Mouse (Mus musculus): ENCODE data around the gene Fuk. TPM values are rescaled to one million over a fixed set of nuclear protein-coding genes. Genes with fewer than 3 reads are reported as not detected.
A peak's percentile ranks its signal among the peaks of the same experiment; 100 is the strongest.

Fuk gene
- 9.8 and 10.6 TPM in 2 replicates for polyA plus RNA-seq (2015; fragmentation: Nextera tagmentation; extraction: Ambion mirVana)

GRCm38 (mm10) chr8:110901839-110902578, at the start of gene Fuk:
Fuk (minus strand) TSS chr8:110902488.
- no peaks in the 10 kb centered on the region for H3K9me3 ChIP-seq (ENCODE audit: control insufficient read depth, low read length)
- no peaks in the 10 kb centered on the region; the same call in 1 of the 2 replicates for H3K36me3 ChIP-seq (ENCODE audit: control insufficient read depth, insufficient read depth, low read length)
- peaks cover 5% of the 10 kb centered on the region for H3K4me1 ChIP-seq (replicated peaks; ENCODE audit: control insufficient read depth, insufficient read depth, low read length)
- H3K9ac ChIP-seq (ENCODE audit: low read length): peak within 1 kb of the TSS; percentile 81
- no peaks in the 10 kb centered on the region for H3K27me3 ChIP-seq (ENCODE audit: control insufficient read depth, insufficient read depth, low read depth, low read length)
- peak; percentile 94 for ATAC-seq (ENCODE audit: low read depth)
- H3K4me2 ChIP-seq (ENCODE audit: low read depth, low read length): peak within 1 kb of the TSS; percentile 62
- H3K27ac ChIP-seq (ENCODE audit: low read length): no peak within 1 kb of the TSS
- 3% methylated on average over 30 of the region's 30 CpGs for WGBS
- H3K4me3 ChIP-seq (ENCODE audit: low read length): peak within 1 kb of the TSS; percentile 83

- WGBS: 80% methylated on average over 17 of the region's 17 CpGs
- H3K4me3 ChIP-seq (ENCODE audit: low read length): no peak overlapping the region
- ATAC-seq (ENCODE audit: low read depth): no peak
Measured at GRCm38 (mm10) chr8:110950065-110950484, 47.8 kb upstream of the Fuk start.

GRCm38 (mm10) chr8:110945716-110946115, 43.4 kb upstream of the Fuk start:
- Histone ChIP-seq H3K4me1 (replicated peaks; ENCODE audit: control insufficient read depth, insufficient read depth, low read length) (peaks cover 9% of the 10 kb centered on the region; the same call in 1 of the 2 replicates), H3K9me3 (ENCODE audit: control insufficient read depth, low read length) (no peaks in the 10 kb centered on the region), H3K4me3 (ENCODE audit: low read length) (no peak overlapping the region), H3K4me2 (ENCODE audit: low read depth, low read length) (no peak overlapping the region), H3K27ac (ENCODE audit: low read length) (no peak overlapping the region), H3K9ac (ENCODE audit: low read length) (no peak overlapping the region), H3K36me3 (ENCODE audit: control insufficient read depth, insufficient read depth, low read length) (no peaks in the 10 kb centered on the region), H3K27me3 (ENCODE audit: control insufficient read depth, insufficient read depth, low read depth, low read length) (no peaks in the 10 kb centered on the region)
- 54% methylated on average over 4 of the region's 4 CpGs for WGBS
- no peak for ATAC-seq (ENCODE audit: low read depth)

More at GRCm38 (mm10) chr8:110950065-110950484, 47.8 kb upstream of the Fuk start:
- Histone ChIP-seq H3K36me3 (ENCODE audit: control insufficient read depth, insufficient read depth, low read length) (no peaks in the 10 kb centered on the region), H3K4me1 (replicated peaks; ENCODE audit: control insufficient read depth, insufficient read depth, low read length) (no peaks in the 10 kb centered on the region), H3K9ac (ENCODE audit: low read length) (no peak overlapping the region), H3K9me3 (ENCODE audit: control insufficient read depth, low read length) (no peaks in the 10 kb centered on the region), H3K4me2 (ENCODE audit: low read depth, low read length) (no peak overlapping the region), H3K27me3 (ENCODE audit: control insufficient read depth, insufficient read depth, low read depth, low read length) (no peaks in the 10 kb centered on the region), H3K27ac (ENCODE audit: low read length) (no peak overlapping the region)

- H3K27me3 ChIP-seq (ENCODE audit: control insufficient read depth, insufficient read depth, low read depth, low read length): no peaks in the 10 kb centered on the region
- no peak overlapping the region for H3K27ac ChIP-seq (ENCODE audit: low read length)
- no peaks in the 10 kb centered on the region for H3K36me3 ChIP-seq (ENCODE audit: control insufficient read depth, insufficient read depth, low read length)
- no peak overlapping the region for H3K9ac ChIP-seq (ENCODE audit: low read length)
- H3K4me2 ChIP-seq (ENCODE audit: low read depth, low read length): no peak overlapping the region
- peaks cover 9% of the 10 kb centered on the region for H3K4me1 ChIP-seq (replicated peaks; ENCODE audit: control insufficient read depth, insufficient read depth, low read length)
- 74% methylated on average over 7 of the region's 7 CpGs for WGBS
- no peaks in the 10 kb centered on the region for H3K9me3 ChIP-seq (ENCODE audit: control insufficient read depth, low read length)
- no peak for ATAC-seq (ENCODE audit: low read depth)
- H3K4me3 ChIP-seq (ENCODE audit: low read length): no peak overlapping the region
Measured at GRCm38 (mm10) chr8:110944276-110944876, 42.1 kb upstream of the Fuk start.

GRCm38 (mm10) chr8:110941453-110941948, 39.2 kb upstream of the Fuk start:
- no peaks in the 10 kb centered on the region for H3K9me3 ChIP-seq (ENCODE audit: control insufficient read depth, low read length)
- WGBS: 47% methylated on average over 10 of the region's 10 CpGs
- H3K4me3 ChIP-seq (ENCODE audit: low read length): no peak overlapping the region
- H3K27me3 ChIP-seq (ENCODE audit: control insufficient read depth, insufficient read depth, low read depth, low read length): no peaks in the 10 kb centered on the region
- no peaks in the 10 kb centered on the region for H3K36me3 ChIP-seq (ENCODE audit: control insufficient read depth, insufficient read depth, low read length)
- H3K4me2 ChIP-seq (ENCODE audit: low read depth, low read length): no peak overlapping the region
- peak; percentile 65 for ATAC-seq (ENCODE audit: low read depth)
- no peak overlapping the region for H3K9ac ChIP-seq (ENCODE audit: low read length)
- peaks cover 22% of the 10 kb centered on the region for H3K4me1 ChIP-seq (replicated peaks; ENCODE audit: control insufficient read depth, insufficient read depth, low read length)
- H3K27ac ChIP-seq (ENCODE audit: low read length): peak overlapping the region; percentile 21; the same call in 1 of the 2 replicates

GRCm38 (mm10) chr8:110940682-110941452, 38.6 kb upstream of the Fuk start:
- Histone ChIP-seq H3K36me3 (ENCODE audit: control insufficient read depth, insufficient read depth, low read length) (no peaks in the 10 kb centered on the region), H3K27ac (ENCODE audit: low read length) (peak overlapping the region; percentile 21), H3K4me1 (replicated peaks; ENCODE audit: control insufficient read depth, insufficient read depth, low read length) (peaks cover 22% of the 10 kb centered on the region), H3K4me3 (ENCODE audit: low read length) (no peak overlapping the region), H3K4me2 (ENCODE audit: low read depth, low read length) (no peak overlapping the region), H3K9me3 (ENCODE audit: control insufficient read depth, low read length) (no peaks in the 10 kb centered on the region), H3K27me3 (ENCODE audit: control insufficient read depth, insufficient read depth, low read depth, low read length) (no peaks in the 10 kb centered on the region), H3K9ac (ENCODE audit: low read length) (no peak overlapping the region)
- ATAC-seq (ENCODE audit: low read depth): no peak
- 78% methylated on average over 15 of the region's 15 CpGs for WGBS

GRCm38 (mm10) chr8:110938882-110939589, 36.7 kb upstream of the Fuk start:
- peak; percentile 64 for ATAC-seq (ENCODE audit: low read depth)
- no peaks in the 10 kb centered on the region for H3K27me3 ChIP-seq (ENCODE audit: control insufficient read depth, insufficient read depth, low read depth, low read length)
- no peaks in the 10 kb centered on the region for H3K9me3 ChIP-seq (ENCODE audit: control insufficient read depth, low read length)
- 41% methylated on average over 6 of the region's 6 CpGs for WGBS
- peaks cover 22% of the 10 kb centered on the region for H3K4me1 ChIP-seq (replicated peaks; ENCODE audit: control insufficient read depth, insufficient read depth, low read length)
- H3K9ac ChIP-seq (ENCODE audit: low read length): no peak overlapping the region
- H3K4me3 ChIP-seq (ENCODE audit: low read length): no peak overlapping the region
- no peaks in the 10 kb centered on the region for H3K36me3 ChIP-seq (ENCODE audit: control insufficient read depth, insufficient read depth, low read length)
- no peak overlapping the region for H3K4me2 ChIP-seq (ENCODE audit: low read depth, low read length)
- H3K27ac ChIP-seq (ENCODE audit: low read length): peak overlapping the region; percentile 37; the same call in 1 of the 2 replicates

GRCm38 (mm10) chr8:110936217-110936616, 33.9 kb upstream of the Fuk start:
- no peak overlapping the region for H3K4me3 ChIP-seq (ENCODE audit: low read length)
- no peak overlapping the region for H3K9ac ChIP-seq (ENCODE audit: low read length)
- no peak overlapping the region for H3K27ac ChIP-seq (ENCODE audit: low read length)
- ATAC-seq (ENCODE audit: low read depth): no peak
- H3K4me1 ChIP-seq (replicated peaks; ENCODE audit: control insufficient read depth, insufficient read depth, low read length): peaks cover 25% of the 10 kb centered on the region
- no peaks in the 10 kb centered on the region for H3K36me3 ChIP-seq (ENCODE audit: control insufficient read depth, insufficient read depth, low read length)
- H3K27me3 ChIP-seq (ENCODE audit: control insufficient read depth, insufficient read depth, low read depth, low read length): no peaks in the 10 kb centered on the region
- H3K9me3 ChIP-seq (ENCODE audit: control insufficient read depth, low read length): no peaks in the 10 kb centered on the region
- WGBS: 82% methylated on average over 12 of the region's 12 CpGs
- H3K4me2 ChIP-seq (ENCODE audit: low read depth, low read length): no peak overlapping the region

Measured in lung, embryonic 16.5 days (tissue).